In the genomic region with DNA sequence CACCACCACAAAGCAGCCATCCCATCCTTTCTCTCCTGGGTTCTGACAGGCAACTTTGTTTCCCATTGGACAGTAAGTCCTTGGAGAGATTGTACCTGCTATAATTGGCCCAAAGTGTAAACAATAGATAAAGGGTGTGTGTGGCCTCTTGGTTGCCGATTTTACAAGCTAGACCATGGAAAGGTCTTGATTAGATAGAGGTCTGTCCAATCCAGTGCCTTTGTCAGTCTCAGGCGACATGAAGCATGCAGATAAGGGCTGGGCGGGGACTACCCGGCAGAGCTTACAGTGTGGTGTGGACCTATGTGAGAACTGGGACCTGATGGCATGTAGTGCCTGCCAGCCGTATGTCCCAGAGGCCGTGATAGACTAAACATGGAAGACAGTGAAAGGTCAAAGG, we compare ENCODE assay signal across 12 mouse cellular contexts.
DNase-seq lines count a peak whose midpoint lies in the region; ATAC-seq and TF ChIP-seq lines count a peak whose summit lies in the region.
"Had no signal": no experiment of that assay in that cellular context is flagged by ENCODE, and none has a peak within 500 bp of the region (broad histone marks: within the 10 kb centered on the region; RNA-seq: fewer than 3 reads in every experiment).

No protein-coding gene starts in this region.

- H3K4me1 ChIP-seq in hindbrain, embryonic 15.5 days (replicated peaks), result peaks cover 12% of the 10 kb centered on the region; the same call in 1 of the 2 replicates
- peaks cover 12% of the 10 kb centered on the region for H3K4me1 ChIP-seq in hindbrain, embryonic 13.5 days (replicated peaks)
- H3K4me1 ChIP-seq in heart, embryonic 15.5 days (replicated peaks), result peaks cover 32% of the 10 kb centered on the region
- H3K4me1 ChIP-seq in liver, embryonic 14.5 days (replicated peaks; ENCODE audit: control insufficient read depth in 2 of 2, insufficient read depth in 2 of 2, low read length in 1 of 2), result peaks cover 23 to 34% of the 10 kb centered on the region in 2 experiments
- no peaks in the 10 kb centered on the region for H3K4me1 ChIP-seq in hindbrain, embryonic 10.5 days (replicated peaks)
- H3K4me1 ChIP-seq: embryonic facial prominence, embryonic 15.5 days had no signal

- H3K9me3 ChIP-seq in hindbrain, embryonic 15.5 days, result no peaks in the 10 kb centered on the region
- H3K9me3 ChIP-seq in hindbrain, embryonic 13.5 days, result no peaks in the 10 kb centered on the region
- no peaks in the 10 kb centered on the region for H3K9me3 ChIP-seq in heart, embryonic 15.5 days (replicated peaks)
- H3K9me3 ChIP-seq in liver, embryonic 14.5 days (ENCODE audit: control insufficient read depth, low read length), result no peaks in the 10 kb centered on the region
- H3K9me3 ChIP-seq in hindbrain, embryonic 10.5 days, result no peaks in the 10 kb centered on the region
- H3K9me3 ChIP-seq: embryonic facial prominence, embryonic 15.5 days; neural tube, embryonic 13.5 days had no signal

- 87% methylated on average over 6 of the region's 6 CpGs for WGBS in hindbrain, embryonic 15.5 days
- 86% methylated on average over 6 of the region's 6 CpGs for WGBS in hindbrain, embryonic 13.5 days
- 17% methylated on average over 6 of the region's 6 CpGs for WGBS in heart, embryonic 15.5 days
- 5% methylated on average over 6 of the region's 6 CpGs for WGBS in liver, embryonic 14.5 days (ENCODE audit: insufficient replicate concordance)
- WGBS in hindbrain, embryonic 10.5 days, result 84% methylated on average over 6 of the region's 6 CpGs

- no peak overlapping the region for H3K4me3 ChIP-seq in hindbrain, embryonic 15.5 days
- H3K4me3 ChIP-seq in hindbrain, embryonic 13.5 days, result no peak overlapping the region
- H3K4me3 ChIP-seq in heart, embryonic 15.5 days, result no peak overlapping the region
- no peak overlapping the region for H3K4me3 ChIP-seq in liver, embryonic 14.5 days (ENCODE audit: insufficient read depth in 1 of 2, low read depth in 2 of 2, low read length in 2 of 2)
- no peak overlapping the region for H3K4me3 ChIP-seq in hindbrain, embryonic 10.5 days
- H3K4me3 ChIP-seq: embryonic facial prominence, embryonic 15.5 days; neural tube, embryonic 13.5 days had no signal

- DNase-seq in ZHBTc4 (ENCODE audit: low read depth, low spot score), result peak; percentile 56
- peak; percentile 52 to 69 (median 63) for DNase-seq in liver, embryonic 14.5 days (ENCODE audit: low read depth in 3 of 3, low spot score in 3 of 3)
- no peak for DNase-seq in embryo, embryonic 10.5 days (ENCODE audit: low spot score)
- DNase-seq in hindbrain, embryonic 10.5 days (ENCODE audit: low spot score), result no peak
- no peak for DNase-seq in right cerebral cortex, postnatal 36 days (ENCODE audit: low spot score in 2 of 2)
- DNase-seq: layer of hippocampus, adult 9-11 months had no signal

- no peak overlapping the region for H3K4me2 ChIP-seq in hindbrain, embryonic 15.5 days
- H3K4me2 ChIP-seq in hindbrain, embryonic 13.5 days, result no peak overlapping the region
- H3K4me2 ChIP-seq in heart, embryonic 15.5 days, result peak overlapping the region; percentile 12; the same call in 1 of the 2 replicates
- H3K4me2 ChIP-seq in liver, embryonic 14.5 days (ENCODE audit: low read depth), result peak overlapping the region; percentile 34
- H3K4me2 ChIP-seq: embryonic facial prominence, embryonic 15.5 days; hindbrain, embryonic 14.5 days; neural tube, embryonic 13.5 days had no signal

- no peak for TF ChIP-seq CTCF in liver, embryonic 14.5 days (IDR thresholded peaks at IDR 0.05; ENCODE audit: low read depth)

- no peak overlapping the region for H3K27ac ChIP-seq in hindbrain, embryonic 15.5 days (replicated peaks)
- H3K27ac ChIP-seq in hindbrain, embryonic 13.5 days, result no peak overlapping the region
- peak overlapping the region; percentile 55 for H3K27ac ChIP-seq in heart, embryonic 15.5 days
- H3K27ac ChIP-seq in liver, embryonic 14.5 days, result no peak overlapping the region
- no peak overlapping the region for H3K27ac ChIP-seq in hindbrain, embryonic 10.5 days
- H3K27ac ChIP-seq: hindbrain, embryonic 14.5 days; neural tube, embryonic 13.5 days had no signal

- H3K36me3 ChIP-seq in hindbrain, embryonic 15.5 days, result 0 out of 2 replicates have a peak, but pooled peaks cover 11% of the 10 kb centered on the region
- peaks cover 9% of the 10 kb centered on the region for H3K36me3 ChIP-seq in hindbrain, embryonic 13.5 days
- H3K36me3 ChIP-seq in heart, embryonic 15.5 days, result 0 out of 2 replicates have a peak, but pooled peaks cover 3% of the 10 kb centered on the region
- no peaks in the 10 kb centered on the region for H3K36me3 ChIP-seq in liver, embryonic 14.5 days (replicated peaks; ENCODE audit: control insufficient read depth, insufficient read depth, low read depth)
- peaks cover 20% of the 10 kb centered on the region for H3K36me3 ChIP-seq in hindbrain, embryonic 10.5 days
- H3K36me3 ChIP-seq: embryonic facial prominence, embryonic 15.5 days had no signal

- peak; percentile 72 for TF ChIP-seq EP300 in liver, embryonic 14.5 days (IDR thresholded peaks at IDR 0.05; ENCODE audit: low read depth)

- H3K27me3 ChIP-seq in hindbrain, embryonic 15.5 days, result no peaks in the 10 kb centered on the region
- H3K27me3 ChIP-seq in hindbrain, embryonic 13.5 days, result no peaks in the 10 kb centered on the region
- H3K27me3 ChIP-seq in heart, embryonic 15.5 days, result no peaks in the 10 kb centered on the region
- H3K27me3 ChIP-seq in liver, embryonic 14.5 days (ENCODE audit: control insufficient read depth, insufficient read depth, low read length), result no peaks in the 10 kb centered on the region
- no peaks in the 10 kb centered on the region for H3K27me3 ChIP-seq in hindbrain, embryonic 10.5 days (ENCODE audit: insufficient read depth, poor library complexity, severe bottlenecking)
- H3K27me3 ChIP-seq: embryonic facial prominence, embryonic 15.5 days; neural tube, embryonic 13.5 days had no signal

- peak; percentile 20; the same call in 1 of the 2 replicates for ATAC-seq in hindbrain, embryonic 15.5 days (ENCODE audit: low FRiP score, low read depth)
- no peak for ATAC-seq in hindbrain, embryonic 13.5 days (ENCODE audit: low FRiP score)
- ATAC-seq in heart, embryonic 15.5 days (replicated peaks; ENCODE audit: insufficient number of reproducible peaks, insufficient read depth, low FRiP score, low read depth), result peak; percentile 97
- peak; percentile 94 for ATAC-seq in liver, embryonic 14.5 days (ENCODE audit: insufficient read depth)

- H3K9ac ChIP-seq in hindbrain, embryonic 15.5 days, result no peak overlapping the region
- no peak overlapping the region for H3K9ac ChIP-seq in hindbrain, embryonic 13.5 days
- H3K9ac ChIP-seq in heart, embryonic 15.5 days, result no peak overlapping the region
- no peak overlapping the region for H3K9ac ChIP-seq in liver, embryonic 14.5 days (replicated peaks)
- H3K9ac ChIP-seq: embryonic facial prominence, embryonic 15.5 days; hindbrain, embryonic 14.5 days; neural tube, embryonic 13.5 days had no signal

Comparison
In these comparisons a context has a peak if more than half of its experiments do, and no peak if none do; other contexts are left out.
1. H3K4me2 ChIP-seq: peak in heart, embryonic 15.5 days (single experiment) and liver, embryonic 14.5 days (single experiment); none in hindbrain, embryonic 15.5 days (single experiment) and hindbrain, embryonic 13.5 days (single experiment).
2. DNase-seq: peak in ZHBTc4 (single experiment) and liver, embryonic 14.5 days (3 of 3); none in embryo, embryonic 10.5 days (single experiment), hindbrain, embryonic 10.5 days (single experiment) and right cerebral cortex, postnatal 36 days (0 of 2).